Mouse (Mus musculus): Measurements from ENCODE around the gene Sez6l2. TPM values are rescaled to one million over a fixed set of nuclear protein-coding genes. Genes with fewer than 3 reads are reported as not detected.
A peak's percentile ranks its signal among the peaks of the same experiment; 100 is the strongest.

Sez6l2 gene
- polyA plus RNA-seq, 2 experiments from 2014 or later, result 1.5 to 1.8 TPM

DNA sequence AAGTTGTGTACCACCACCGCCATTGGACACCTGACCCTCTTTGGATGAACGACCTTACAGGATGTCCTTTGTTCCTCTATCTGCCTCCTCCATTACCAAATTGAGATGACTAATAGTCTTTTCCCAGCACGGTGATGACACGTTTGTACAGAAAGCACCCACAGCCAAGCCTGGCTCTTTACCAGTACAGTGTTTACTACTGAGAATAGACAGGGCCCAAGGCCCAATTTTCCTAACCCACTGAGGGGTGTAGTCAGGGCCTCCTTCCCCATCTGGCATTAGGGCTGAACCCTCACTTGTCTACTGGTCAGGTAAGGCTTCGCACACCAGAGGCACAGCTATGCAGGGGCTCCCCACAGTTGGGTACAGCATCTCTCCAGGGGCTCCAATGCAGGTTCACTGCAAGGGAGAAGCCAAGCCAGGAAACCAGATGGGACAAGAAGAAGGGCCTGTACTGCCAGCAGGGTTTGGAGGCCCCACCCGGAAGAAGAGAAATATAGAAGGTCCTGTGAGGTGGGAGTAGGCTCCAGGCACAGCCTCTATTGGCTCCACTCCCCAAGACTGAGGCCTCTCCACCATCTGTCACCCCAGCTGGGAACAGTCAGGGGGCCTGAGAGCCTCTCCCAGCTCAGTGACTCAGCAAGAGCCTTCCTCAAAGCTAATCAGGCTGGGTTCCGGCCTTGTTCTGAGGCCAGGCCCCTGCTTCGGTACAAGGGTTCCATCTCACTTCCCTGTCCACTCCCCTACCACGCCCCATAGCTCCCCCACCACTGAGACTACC lies 58.1 kb downstream of the Sez6l2 start:
- ATAC-seq, result no peak

DNA sequence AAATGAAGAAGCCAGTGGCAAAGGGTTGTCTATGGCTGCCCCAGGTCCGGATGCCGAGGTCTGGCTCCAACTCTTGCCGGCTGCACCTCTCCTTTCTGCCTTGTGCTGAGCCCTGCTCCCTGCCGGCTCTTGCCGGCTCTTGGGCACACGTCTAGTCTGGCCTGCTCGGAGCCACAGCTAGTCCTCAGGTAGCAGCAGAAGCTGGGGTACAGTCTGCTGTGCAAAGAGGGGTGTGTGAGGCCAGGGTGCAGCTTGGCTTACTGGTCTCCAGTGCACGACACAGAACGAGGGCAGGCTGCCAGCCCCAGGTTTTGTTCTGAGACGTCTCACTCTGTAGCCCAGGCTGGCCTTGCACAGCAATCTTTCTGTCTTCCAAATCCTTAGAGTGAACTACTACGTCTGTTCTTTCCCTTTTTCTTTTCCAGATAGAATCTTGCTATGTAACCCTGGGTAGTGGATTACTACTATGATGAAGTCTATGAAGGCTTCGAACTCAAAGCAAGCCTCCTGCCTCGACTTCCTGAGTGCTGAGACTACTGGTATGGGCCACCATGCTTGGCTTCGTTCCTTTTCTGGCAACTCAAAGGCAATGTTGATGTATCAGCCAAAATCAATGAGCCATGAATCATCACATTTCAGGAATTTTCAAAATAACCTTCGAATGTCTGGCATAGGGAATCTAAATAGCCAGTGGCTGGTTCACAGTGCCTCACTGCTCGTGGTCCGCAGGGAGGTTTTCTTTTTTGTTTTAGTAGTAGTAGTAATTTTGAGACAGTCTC lies 59.1 kb downstream of the Sez6l2 start:
- ATAC-seq, result no peak

DNA sequence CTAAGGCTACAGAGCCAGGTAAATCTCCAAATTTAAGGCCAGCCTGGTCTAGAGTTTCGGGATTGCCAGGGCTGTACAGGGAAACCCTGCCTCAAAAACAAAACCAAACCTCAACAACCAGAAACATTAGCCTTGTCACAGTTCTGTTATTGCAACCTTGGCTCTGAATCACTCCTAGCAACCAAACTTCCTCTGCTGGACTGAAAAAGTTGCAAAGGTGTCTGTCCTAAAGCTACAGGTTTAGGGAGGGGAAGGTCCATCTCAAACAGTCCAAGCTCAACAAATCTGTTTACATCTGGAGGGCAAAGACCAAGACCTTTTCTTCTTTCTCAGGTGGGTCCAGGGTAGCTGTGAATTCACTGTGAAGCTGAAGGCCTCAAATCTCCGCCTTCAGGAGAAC lies 60.7 kb downstream of the Sez6l2 start:
- ATAC-seq, result no peak

DNA sequence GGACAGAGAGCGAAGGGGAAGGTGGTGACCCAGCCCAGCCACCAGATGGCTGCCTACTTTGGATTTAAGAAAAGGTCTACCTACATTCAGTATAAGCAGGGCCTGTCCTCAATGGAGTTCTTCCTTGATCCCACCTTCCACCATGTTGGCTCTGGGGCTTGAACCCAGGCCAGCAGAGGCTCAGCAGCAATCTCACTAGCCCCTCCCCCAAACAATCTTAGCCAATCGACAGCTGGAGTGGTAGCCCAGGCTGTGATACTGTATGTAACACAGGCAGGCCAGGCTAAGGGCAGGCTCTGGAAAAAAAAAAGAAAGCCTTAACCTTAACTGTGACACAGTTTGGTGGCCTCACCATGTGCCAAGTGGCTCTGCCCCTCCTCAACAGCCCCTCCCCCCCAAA lies 61.4 kb downstream of the Sez6l2 start:
- ATAC-seq, result no peak

DNA sequence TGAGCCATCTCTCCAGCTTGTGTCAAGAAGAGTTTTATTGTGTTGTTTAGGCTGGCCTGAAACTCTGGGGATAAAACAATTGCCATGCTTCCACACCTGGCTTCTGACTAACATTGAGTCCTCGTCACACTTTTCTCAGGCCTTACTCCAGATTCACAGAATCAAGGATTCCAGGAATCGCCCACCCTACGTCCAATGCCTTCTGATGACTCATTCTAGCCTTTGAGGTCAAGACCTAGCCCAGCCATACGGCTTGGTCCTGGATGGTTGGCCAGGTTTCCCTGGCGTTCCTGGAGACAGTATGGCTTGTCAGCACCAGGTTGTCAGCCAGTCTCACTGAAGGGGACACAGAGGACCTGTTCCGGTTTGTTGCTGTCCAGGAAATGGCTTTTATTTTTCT lies 62.0 kb downstream of the Sez6l2 start:
- ATAC-seq, result no peak

DNA sequence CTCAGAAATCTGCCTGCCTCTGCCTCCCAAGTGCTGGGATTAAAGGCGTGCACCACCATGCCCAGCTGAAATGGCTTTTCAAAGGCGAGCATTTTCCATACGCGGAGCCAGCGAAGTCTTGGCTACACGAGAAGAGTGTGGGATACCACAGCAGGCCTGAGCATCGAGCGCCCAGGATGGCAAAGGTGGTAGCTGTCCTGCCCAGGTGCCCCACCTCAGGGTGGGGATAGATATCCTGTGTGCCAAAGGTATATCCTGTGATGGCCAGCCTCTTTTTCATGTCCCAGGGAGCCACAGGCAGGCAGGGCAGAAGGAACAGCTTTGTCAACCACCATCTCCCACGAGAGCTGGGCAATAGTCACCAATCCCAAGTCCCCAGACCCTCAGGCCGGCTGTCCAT lies 62.5 kb downstream of the Sez6l2 start:
- ATAC-seq, result no peak

DNA sequence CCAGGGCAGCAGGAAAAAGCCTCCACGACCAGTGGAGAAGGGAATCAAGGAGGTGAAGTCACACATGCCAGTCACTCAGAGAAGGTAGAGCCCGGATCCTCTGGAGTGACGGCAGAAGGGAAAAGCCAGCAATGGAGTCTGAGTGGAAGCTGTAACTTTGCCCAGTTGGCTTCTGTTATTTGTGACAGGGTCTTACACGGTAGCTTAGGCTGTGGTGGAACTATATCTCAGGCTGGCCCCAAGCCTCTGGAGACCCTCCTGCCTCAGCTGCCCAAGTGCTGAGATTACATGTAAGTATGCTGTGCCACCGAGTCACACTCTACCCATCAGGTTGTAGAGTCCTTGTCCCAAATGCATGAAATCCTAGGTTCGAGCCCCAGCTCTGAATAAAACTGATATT lies 63.0 kb downstream of the Sez6l2 start:
- no peak for ATAC-seq

DNA sequence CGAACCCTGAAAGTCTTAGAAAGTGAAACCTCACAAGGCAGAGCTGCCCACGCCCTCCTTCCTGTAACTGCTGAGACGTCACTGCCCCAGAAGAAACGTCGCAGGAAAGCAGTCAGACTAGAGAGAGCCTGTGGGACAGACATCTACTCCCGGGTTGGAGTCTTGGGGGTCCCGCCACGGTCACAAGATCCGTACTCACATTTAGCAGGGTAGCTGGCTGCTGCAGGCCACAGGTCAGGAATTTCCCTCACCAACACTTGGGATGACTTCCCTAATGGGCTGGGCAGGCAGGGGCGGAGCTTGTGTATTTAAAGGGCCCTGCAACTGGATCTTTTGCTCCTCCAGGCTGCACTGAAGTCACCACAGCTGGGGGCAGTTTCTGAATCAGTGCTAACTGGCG lies 64.0 kb downstream of the Sez6l2 start, which contains the start of gene Mvp:
TSS of gene Mvp (minus strand) at position 302 of the 400 bp plus-strand sequence.
- ATAC-seq, result peak; percentile 67

DNA sequence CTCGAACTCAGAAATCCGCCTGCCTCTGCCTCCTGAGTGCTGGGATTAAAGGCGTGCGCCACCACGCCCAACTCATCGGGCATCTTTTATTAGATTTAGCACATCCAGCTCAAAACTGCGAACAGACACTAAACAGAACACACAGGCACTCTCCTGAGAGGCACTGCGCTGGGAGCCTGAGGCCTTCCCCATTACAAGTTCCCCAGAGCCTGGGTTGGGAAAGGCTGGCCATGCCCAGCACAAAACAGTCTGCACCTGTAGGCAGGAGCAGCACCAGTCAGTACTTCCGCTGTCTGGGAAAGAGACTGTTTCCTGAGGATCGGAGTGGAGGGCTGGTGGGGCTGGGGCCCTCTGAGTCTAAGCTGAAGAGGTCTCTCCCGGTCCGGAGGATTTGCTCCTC lies 64.6 kb downstream of the Sez6l2 start:
- ATAC-seq, result no peak

DNA sequence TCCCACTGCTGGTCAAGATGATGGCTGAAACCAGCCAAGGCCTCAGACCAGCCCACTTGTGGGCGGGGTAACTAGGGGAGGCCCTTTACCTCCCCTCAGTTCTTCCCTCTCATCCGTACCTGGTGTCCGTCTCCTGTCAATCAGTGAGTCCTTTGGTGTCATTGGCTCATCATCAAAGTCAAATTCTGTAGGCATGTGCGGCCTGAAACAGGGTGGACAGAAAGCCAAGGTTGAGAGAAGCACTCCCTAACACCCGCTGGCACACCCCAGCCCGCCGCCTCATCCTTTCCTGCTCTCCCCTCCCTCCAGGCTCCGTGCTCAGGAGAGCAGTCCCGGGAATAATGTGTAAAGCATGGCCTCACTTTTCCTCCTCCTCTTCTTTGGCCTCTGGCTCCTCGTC lies 65.7 kb downstream of the Sez6l2 start:
- ATAC-seq, result no peak

DNA sequence TGATC lies 65.9 kb downstream of the Sez6l2 start, which contains the start of gene Pagr1b:
TSS of gene Pagr1b (minus strand) at position 4 of the 5 bp plus-strand sequence.
- no peak for ATAC-seq

DNA sequence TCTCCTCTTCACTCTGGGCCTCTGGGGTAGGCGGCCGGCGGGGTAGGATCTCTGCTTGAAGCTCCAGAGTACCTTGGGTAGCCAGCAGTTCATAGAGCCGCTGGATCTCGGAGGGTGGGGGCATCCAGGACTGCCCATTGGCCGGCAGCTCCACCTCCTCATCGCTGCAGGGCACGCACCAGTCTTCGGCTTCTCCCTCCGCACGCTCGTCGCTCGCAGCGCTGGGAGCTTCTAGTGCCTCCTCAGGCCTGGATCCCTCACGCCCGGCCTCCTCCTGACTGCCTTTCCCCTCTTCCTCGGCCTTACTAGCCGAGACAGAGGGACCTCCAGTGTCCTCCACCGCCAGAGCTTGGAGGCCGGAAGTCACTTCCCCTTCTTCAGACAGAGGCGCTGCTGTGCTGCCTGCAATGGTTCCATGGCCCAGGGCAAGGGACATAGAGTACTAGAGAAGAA lies 66.1 kb downstream of the Sez6l2 start:
- ATAC-seq, result peak; percentile 62

DNA sequence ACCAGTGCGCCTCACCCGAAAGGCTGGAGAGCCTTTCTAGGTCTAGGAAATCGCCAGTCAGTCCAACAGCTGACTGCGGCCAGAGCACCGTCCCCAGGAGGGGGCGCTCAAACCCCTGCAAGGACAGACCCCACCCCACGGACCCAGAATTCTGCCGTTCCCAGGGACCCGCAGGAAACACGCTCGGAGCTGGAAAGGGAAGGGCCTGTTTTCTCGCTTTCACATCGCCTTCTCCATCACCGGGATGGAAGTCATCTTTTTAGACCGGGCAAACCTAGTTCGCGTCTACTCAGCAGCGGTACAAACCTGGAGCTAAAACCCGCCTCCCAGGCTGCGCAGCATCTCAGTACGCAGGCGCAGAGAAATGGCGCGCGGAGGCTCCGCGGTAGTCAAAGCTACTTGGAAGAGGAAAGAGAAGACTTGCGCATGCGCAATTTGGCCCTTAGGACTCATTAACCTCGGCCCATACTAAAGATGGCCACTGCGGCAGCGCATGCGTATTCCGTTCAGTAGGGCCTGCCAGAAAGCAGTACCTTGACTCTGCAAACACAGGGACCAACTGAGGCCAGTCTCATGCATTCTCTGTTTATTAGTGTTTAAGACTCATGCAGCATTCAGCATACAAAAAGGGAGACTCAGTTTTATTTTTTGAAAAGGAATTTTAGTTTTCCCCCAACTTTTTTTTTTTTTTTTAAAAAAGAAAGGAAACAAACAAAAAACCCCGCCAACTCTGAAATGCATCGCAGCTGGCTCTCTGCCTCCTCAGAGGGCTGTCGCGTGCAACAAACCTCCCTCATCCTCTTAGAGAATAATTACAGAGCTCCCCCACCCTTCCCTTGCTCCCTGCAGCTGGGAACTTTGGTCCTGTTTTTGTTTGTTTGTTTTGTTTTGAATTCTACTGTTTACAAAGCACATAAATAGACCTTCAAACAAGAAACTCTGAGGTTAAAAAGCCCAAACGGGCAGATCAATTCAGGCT lies 66.9 kb downstream of the Sez6l2 start, which contains the start of gene Pagr1a:
TSS of gene Pagr1a (minus strand) at position 382 of the 979 bp plus-strand sequence.
- peak; percentile 72 for ATAC-seq

DNA sequence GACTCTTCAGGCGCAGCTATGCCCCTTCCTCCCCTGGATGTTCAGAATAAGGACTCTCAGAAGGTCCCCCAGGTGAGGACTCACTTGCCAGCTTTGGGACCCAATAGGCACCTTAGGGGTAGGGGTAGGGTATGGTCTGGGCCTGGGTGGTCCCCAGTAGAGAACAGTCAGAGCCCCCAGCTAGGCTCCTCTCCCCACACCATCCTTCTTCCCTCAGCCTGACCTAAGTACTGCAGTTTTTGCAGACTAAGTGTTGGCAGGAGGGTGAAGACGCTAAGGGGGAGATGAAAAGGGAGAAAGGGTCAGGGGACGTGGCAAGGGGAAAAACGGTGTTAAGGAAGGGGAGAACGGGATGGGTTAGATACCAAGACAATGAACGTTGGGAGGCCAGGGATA lies 67.6 kb downstream of the Sez6l2 start:
- no peak for ATAC-seq

DNA sequence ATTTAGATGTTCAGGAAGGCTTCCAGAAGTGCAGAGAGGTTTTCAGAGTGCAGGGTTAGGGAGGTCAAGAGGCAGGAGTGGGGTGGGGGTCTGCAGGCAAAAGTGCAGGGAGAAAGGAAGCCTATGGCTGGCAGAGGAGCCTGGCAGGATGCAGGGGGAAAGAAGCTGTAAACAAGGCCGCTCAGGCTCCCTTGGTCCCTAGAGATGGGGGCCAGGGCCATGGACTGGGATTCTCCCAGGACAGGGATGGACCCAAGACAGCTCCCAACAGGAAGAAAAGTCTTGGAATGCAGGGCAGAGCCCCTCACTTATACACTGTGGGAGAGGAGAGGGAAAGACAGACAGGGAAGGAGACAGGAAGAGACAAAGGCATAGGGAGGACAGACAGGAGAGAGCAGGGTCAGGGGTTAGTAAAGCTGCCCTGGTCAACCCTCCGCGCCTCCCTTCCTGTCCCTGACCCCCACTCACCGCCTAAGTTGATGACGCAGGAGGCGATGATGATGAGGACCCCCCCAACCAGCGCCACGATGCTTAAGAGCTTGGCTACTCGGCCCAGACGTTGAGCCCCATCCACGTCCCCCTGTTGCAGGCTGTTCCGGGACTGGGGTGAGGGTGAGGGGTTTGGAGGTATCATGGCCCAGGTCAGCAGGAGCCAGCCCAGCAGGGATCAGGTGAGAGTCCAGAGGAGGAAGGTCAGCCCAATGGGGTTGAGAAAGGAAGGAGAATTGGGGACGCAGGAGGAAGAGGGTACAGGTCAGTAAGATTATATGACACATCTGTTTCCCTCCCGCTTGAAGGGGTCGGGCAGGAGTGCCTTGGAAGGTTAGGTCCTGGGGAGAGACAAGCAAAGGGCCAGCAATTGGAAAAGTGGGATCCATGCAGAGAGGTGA lies 68.3 kb downstream of the Sez6l2 start:
- no peak for ATAC-seq

DNA sequence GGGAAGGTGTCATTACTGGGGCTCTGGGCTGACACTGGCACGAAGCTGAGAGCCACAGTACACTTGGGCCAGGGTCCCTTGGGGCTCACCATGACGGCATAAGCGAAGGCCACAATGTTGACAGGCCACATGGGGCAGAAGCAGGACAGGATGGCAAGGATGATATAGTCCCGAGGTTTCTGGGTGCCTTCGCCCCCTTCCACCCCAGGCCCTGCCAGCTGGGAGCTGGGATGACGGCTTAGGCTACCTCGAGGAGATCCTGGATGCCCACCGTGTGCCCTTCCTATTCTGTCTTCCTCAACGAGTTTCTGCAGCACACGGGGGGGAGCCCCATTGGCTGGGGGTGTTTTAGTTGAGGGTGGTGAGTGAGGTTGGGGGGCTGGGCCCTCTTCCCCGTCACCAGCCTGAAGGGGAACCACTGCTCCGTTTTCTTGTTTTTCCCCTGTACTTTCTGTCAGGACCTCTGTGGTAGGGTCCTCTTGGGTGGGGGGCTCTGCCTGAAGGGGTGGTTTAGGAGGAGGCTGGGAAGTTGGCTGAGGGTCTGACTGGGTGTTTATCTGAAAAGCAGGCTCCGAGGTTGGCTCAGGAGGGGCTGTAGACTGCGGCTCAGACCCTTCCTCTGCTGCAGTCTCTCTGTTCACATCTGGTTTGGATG lies 69.1 kb downstream of the Sez6l2 start:
- no peak for ATAC-seq

DNA sequence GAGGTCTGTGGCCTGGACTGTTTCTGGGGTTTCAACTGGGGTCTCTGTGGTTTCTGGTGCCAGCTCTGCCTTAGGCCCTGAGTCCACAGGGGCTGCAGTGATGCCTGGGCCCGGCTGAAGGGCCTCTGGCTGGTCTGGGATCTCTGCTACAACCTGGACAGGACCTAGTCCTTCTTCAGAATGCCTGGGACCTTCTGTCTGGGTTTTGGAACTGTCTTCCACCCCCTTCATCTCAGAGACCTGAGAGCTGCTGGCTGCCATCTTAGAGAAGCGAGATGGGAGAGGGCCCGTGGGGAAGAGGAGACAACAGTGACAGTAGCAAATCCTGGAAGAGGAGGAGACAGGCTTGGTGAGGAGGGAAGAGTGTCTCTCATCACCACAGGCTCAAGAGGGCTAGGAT lies 69.7 kb downstream of the Sez6l2 start:
- ATAC-seq, result no peak

Measured in CD4-positive, CD25-positive, alpha-beta regulatory T cell, adult 4 months (primary cell).